Mouse (Mus musculus) limb, embryonic 15.5 days (tissue): ENCODE results near the gene Tbc1d20. TPM values are rescaled to one million over a fixed set of nuclear protein-coding genes. Genes with fewer than 3 reads are reported as not detected.

ENCODE experiments used
- polyA plus RNA-seq: library from polyadenylated mRNA; unstranded; fragments of >200 nt; fragmentation: Nextera tagmentation; extraction: Ambion mirVana; gene quantifications from 2 replicates; pipeline ENCODE4 v1.2.1, GENCODE M21; 2015

The Tbc1d20 gene
- polyA plus RNA-seq, 1 experiment from 2014 or later, result 48.0 TPM

Other genes starting within 250 kb of the Tbc1d20 start
- gene Scrt2, start 212.3 kb upstream of the Tbc1d20 start, polyA plus RNA-seq, result 0.06 TPM in 1 of 2 replicates, not detected in the other
- 11.3 and 12.3 TPM in 2 replicates for gene Srxn1, start 188.3 kb upstream of the Tbc1d20 start, polyA plus RNA-seq
- 6.2 and 7.6 TPM in 2 replicates for gene Tcf15, start 150.3 kb upstream of the Tbc1d20 start, polyA plus RNA-seq
- gene Csnk2a1, start 67.0 kb upstream of the Tbc1d20 start, polyA plus RNA-seq, result 74.6 and 93.0 TPM in 2 replicates
- 86.3 and 91.7 TPM in 2 replicates for gene Rbck1, start 38.8 kb downstream of the Tbc1d20 start, polyA plus RNA-seq
- gene Trib3, start 50.2 kb downstream of the Tbc1d20 start, polyA plus RNA-seq, result 2.9 and 4.5 TPM in 2 replicates
- 1.0 and 1.5 TPM in 2 replicates for gene Nrsn2, start 82.8 kb downstream of the Tbc1d20 start, polyA plus RNA-seq
- 5.2 and 6.6 TPM in 2 replicates for gene Sox12, start 104.2 kb downstream of the Tbc1d20 start, polyA plus RNA-seq
- gene Zcchc3, start 121.2 kb downstream of the Tbc1d20 start, polyA plus RNA-seq, result 28.5 and 35.0 TPM in 2 replicates
- gene 6820408C15Rik, start 121.8 kb downstream of the Tbc1d20 start, polyA plus RNA-seq, result 0.10 TPM in 1 of 2 replicates, not detected in the other
- not detected in 2 replicates for gene Defb23, start 170.8 kb downstream of the Tbc1d20 start, polyA plus RNA-seq
- gene Defb20, start 183.2 kb downstream of the Tbc1d20 start, polyA plus RNA-seq, result not detected in 2 replicates
- gene Defb22, start 196.3 kb downstream of the Tbc1d20 start, polyA plus RNA-seq, result not detected in 2 replicates
- not detected in 2 replicates for gene Defb26, start 217.9 kb downstream of the Tbc1d20 start, polyA plus RNA-seq
- gene Defb28, start 224.4 kb downstream of the Tbc1d20 start, polyA plus RNA-seq, result not detected in 2 replicates
- not detected in 2 replicates for gene Defb29, start 246.3 kb downstream of the Tbc1d20 start, polyA plus RNA-seq